Mouse (Mus musculus): ENCODE measurements around the gene Kcnj15.

DNA sequence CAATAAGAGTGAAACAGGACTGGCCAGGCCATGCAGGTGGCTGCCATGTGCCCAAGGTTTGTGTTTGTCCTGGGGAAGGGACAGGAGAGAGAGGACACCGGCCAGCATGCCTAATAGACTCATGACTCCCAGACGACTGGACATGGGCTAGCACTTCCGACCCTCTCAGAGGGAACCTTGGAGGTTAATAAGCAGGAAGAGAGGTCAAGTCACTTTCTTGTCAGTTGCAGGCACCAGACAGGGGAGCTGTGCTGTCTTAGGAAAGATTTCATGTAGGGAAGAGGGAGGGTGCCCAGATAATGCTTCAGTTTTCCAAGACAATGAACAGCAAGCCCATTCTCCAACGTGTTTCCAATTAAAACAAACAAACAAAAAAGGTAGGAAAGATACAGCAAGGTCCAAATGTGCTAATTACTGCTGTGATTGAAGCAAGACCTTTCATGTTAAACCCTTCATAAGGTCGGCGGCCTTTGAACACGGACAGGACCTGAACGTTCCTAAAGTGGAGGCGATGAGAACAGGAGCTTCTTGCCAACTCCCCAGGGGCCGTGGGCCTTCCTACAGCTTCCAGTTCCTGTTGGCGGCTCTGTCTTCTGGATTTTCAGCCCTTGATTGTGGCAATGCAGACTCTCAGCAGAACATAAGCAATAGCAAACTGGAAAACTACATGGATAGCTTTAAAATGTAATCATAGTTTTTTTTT lies 10.3 kb downstream of the Kcnj15 start:
- TF ChIP-seq CTCF (IDR thresholded peaks at IDR 0.05; ENCODE audit: borderline replicate concordance, insufficient read depth, low read depth, low read length) (no peak), POLR2A (IDR thresholded peaks at IDR 0.05; ENCODE audit: borderline replicate concordance, insufficient read depth, low read length) (no peak)

Data from cerebellum, adult 2 months (tissue).